ENCODE assay signal across 15 mouse cellular contexts in genomic region chr2:123385622-123386418, GRCm38 (mm10).
DNase-seq lines count a peak whose midpoint lies in the region; ATAC-seq and TF ChIP-seq lines count a peak whose summit lies in the region.
"Had no signal": no experiment of that assay in that cellular context is flagged by ENCODE, and none has a peak within 500 bp of the region (broad histone marks: within the 10 kb centered on the region; RNA-seq: fewer than 3 reads in every experiment).

No protein-coding gene starts in this region.

- peak; percentile 13; the same call in 1 of the 2 replicates for ATAC-seq in forebrain, embryonic 11.5 days (replicated peaks; ENCODE audit: low FRiP score)
- ATAC-seq in forebrain, embryonic 16.5 days, result no peak
- peak; percentile 71; the same call in 1 of the 2 replicates for ATAC-seq in midbrain, embryonic 11.5 days (ENCODE audit: low FRiP score)
- ATAC-seq in midbrain, embryonic 13.5 days, result no peak
- ATAC-seq in hindbrain, postnatal 0 days, result peak; percentile 68
- ATAC-seq: inflammation-experienced regulatory T-cells, adult 6 months had no signal

- H3K27ac ChIP-seq in forebrain, embryonic 11.5 days (ENCODE audit: low read depth, low read length), result no peak overlapping the region
- H3K27ac ChIP-seq in forebrain, embryonic 16.5 days (ENCODE audit: low read length), result no peak overlapping the region
- H3K27ac ChIP-seq in midbrain, embryonic 11.5 days (ENCODE audit: low read depth, low read length), result no peak overlapping the region
- no peak overlapping the region for H3K27ac ChIP-seq in midbrain, embryonic 13.5 days
- peak overlapping the region; percentile 41 for H3K27ac ChIP-seq in hindbrain, postnatal 0 days
- H3K27ac ChIP-seq: heart, embryonic 13.5 days; limb, embryonic 13.5 days; lung, embryonic 15.5 days; neural tube, embryonic 12.5 days had no signal

- no peak for TF ChIP-seq CTCF in hindbrain, postnatal 0 days (IDR thresholded peaks at IDR 0.05; ENCODE audit: low read depth)

- no peaks in the 10 kb centered on the region for H3K36me3 ChIP-seq in forebrain, embryonic 11.5 days (ENCODE audit: control insufficient read depth, insufficient read depth, low read length)
- no peaks in the 10 kb centered on the region for H3K36me3 ChIP-seq in forebrain, embryonic 16.5 days (ENCODE audit: control insufficient read depth, insufficient read depth)
- no peaks in the 10 kb centered on the region for H3K36me3 ChIP-seq in midbrain, embryonic 11.5 days (ENCODE audit: control insufficient read depth, insufficient read depth, low read length)
- no peaks in the 10 kb centered on the region for H3K36me3 ChIP-seq in midbrain, embryonic 13.5 days
- H3K36me3 ChIP-seq in hindbrain, postnatal 0 days (ENCODE audit: insufficient read depth, low read length), result no peaks in the 10 kb centered on the region
- H3K36me3 ChIP-seq: heart, embryonic 13.5 days; limb, embryonic 13.5 days; lung, embryonic 15.5 days; neural tube, embryonic 12.5 days had no signal

- WGBS in forebrain, embryonic 11.5 days, result 59% methylated on average over 6 of the region's 6 CpGs
- WGBS in forebrain, embryonic 16.5 days, result 54% methylated on average over 6 of the region's 6 CpGs
- 51% methylated on average over 6 of the region's 6 CpGs for WGBS in midbrain, embryonic 11.5 days
- whole genome bisulfite sequencing in midbrain, embryonic 13.5 days, result 51% methylated on average over 6 of the region's 6 CpGs
- 43% methylated on average over 6 of the region's 6 CpGs for WGBS in hindbrain, postnatal 0 days

- H3K9me3 ChIP-seq in forebrain, embryonic 11.5 days (ENCODE audit: control insufficient read depth, low read length), result no peaks in the 10 kb centered on the region
- H3K9me3 ChIP-seq in forebrain, embryonic 16.5 days (ENCODE audit: control insufficient read depth, low read length), result no peaks in the 10 kb centered on the region
- H3K9me3 ChIP-seq in midbrain, embryonic 11.5 days (ENCODE audit: control insufficient read depth, low read length), result no peaks in the 10 kb centered on the region
- H3K9me3 ChIP-seq in midbrain, embryonic 13.5 days, result no peaks in the 10 kb centered on the region
- no peaks in the 10 kb centered on the region for H3K9me3 ChIP-seq in hindbrain, postnatal 0 days (ENCODE audit: low read length)
- H3K9me3 ChIP-seq: heart, embryonic 13.5 days; limb, embryonic 13.5 days; lung, embryonic 15.5 days; neural tube, embryonic 12.5 days had no signal

- no peak overlapping the region for H3K4me3 ChIP-seq in forebrain, embryonic 11.5 days (ENCODE audit: low read depth, low read length)
- no peak overlapping the region for H3K4me3 ChIP-seq in forebrain, embryonic 16.5 days (replicated peaks; ENCODE audit: low read length)
- no peak overlapping the region for H3K4me3 ChIP-seq in midbrain, embryonic 11.5 days (ENCODE audit: low read depth, low read length)
- H3K4me3 ChIP-seq in midbrain, embryonic 13.5 days (replicated peaks), result no peak overlapping the region
- no peak overlapping the region for H3K4me3 ChIP-seq in hindbrain, postnatal 0 days (ENCODE audit: low read length)
- H3K4me3 ChIP-seq: heart, embryonic 13.5 days; limb, embryonic 13.5 days; lung, embryonic 15.5 days; neural tube, embryonic 12.5 days had no signal

- intact Hi-C loops in gastrocnemius, postnatal 14 days (cut with DNase I; ENCODE audit: low total_unique reads), result no loop called here

- H3K9ac ChIP-seq in forebrain, embryonic 11.5 days (ENCODE audit: low read length), result no peak overlapping the region
- H3K9ac ChIP-seq in forebrain, embryonic 16.5 days (replicated peaks; ENCODE audit: low read depth, low read length), result no peak overlapping the region
- no peak overlapping the region for H3K9ac ChIP-seq in midbrain, embryonic 11.5 days (ENCODE audit: low read length)
- no peak overlapping the region for H3K9ac ChIP-seq in midbrain, embryonic 13.5 days (replicated peaks)
- H3K9ac ChIP-seq in hindbrain, postnatal 0 days (replicated peaks; ENCODE audit: low read length), result no peak overlapping the region
- H3K9ac ChIP-seq: heart, embryonic 13.5 days; limb, embryonic 13.5 days; lung, embryonic 15.5 days; neural tube, embryonic 12.5 days had no signal

- no peak overlapping the region for H3K4me2 ChIP-seq in forebrain, embryonic 11.5 days (ENCODE audit: low read depth, low read length, severe bottlenecking)
- no peak overlapping the region for H3K4me2 ChIP-seq in forebrain, embryonic 16.5 days (ENCODE audit: low read length)
- H3K4me2 ChIP-seq in midbrain, embryonic 11.5 days, result no peak overlapping the region
- H3K4me2 ChIP-seq in midbrain, embryonic 13.5 days (replicated peaks), result no peak overlapping the region
- no peak overlapping the region for H3K4me2 ChIP-seq in hindbrain, postnatal 0 days (ENCODE audit: low read depth, low read length)
- H3K4me2 ChIP-seq: heart, embryonic 13.5 days; limb, embryonic 13.5 days; lung, embryonic 15.5 days; neural tube, embryonic 12.5 days had no signal

- H3K27me3 ChIP-seq in forebrain, embryonic 11.5 days (ENCODE audit: control insufficient read depth, insufficient read depth, low read length), result no peaks in the 10 kb centered on the region
- no peaks in the 10 kb centered on the region for H3K27me3 ChIP-seq in forebrain, embryonic 16.5 days (replicated peaks; ENCODE audit: control insufficient read depth, insufficient read depth, low read length)
- no peaks in the 10 kb centered on the region for H3K27me3 ChIP-seq in midbrain, embryonic 11.5 days (ENCODE audit: control insufficient read depth, insufficient read depth, low read length)
- H3K27me3 ChIP-seq in midbrain, embryonic 13.5 days, result no peaks in the 10 kb centered on the region
- H3K27me3 ChIP-seq in hindbrain, postnatal 0 days (ENCODE audit: insufficient read depth, low read length), result no peaks in the 10 kb centered on the region
- H3K27me3 ChIP-seq: heart, embryonic 13.5 days; limb, embryonic 13.5 days; lung, embryonic 15.5 days; neural tube, embryonic 12.5 days had no signal

- H3K4me1 ChIP-seq in forebrain, embryonic 11.5 days (replicated peaks; ENCODE audit: control insufficient read depth, insufficient read depth, low read length), result no peaks in the 10 kb centered on the region
- H3K4me1 ChIP-seq in forebrain, embryonic 16.5 days (replicated peaks; ENCODE audit: control insufficient read depth, insufficient read depth, low read length), result no peaks in the 10 kb centered on the region
- H3K4me1 ChIP-seq in midbrain, embryonic 11.5 days (ENCODE audit: control insufficient read depth, insufficient read depth, low read length), result peaks cover 4% of the 10 kb centered on the region; the same call in 1 of the 2 replicates
- 0 out of 2 replicates have a peak, but pooled peaks cover 2% of the 10 kb centered on the region for H3K4me1 ChIP-seq in midbrain, embryonic 13.5 days (replicated peaks)
- no peaks in the 10 kb centered on the region for H3K4me1 ChIP-seq in hindbrain, postnatal 0 days (ENCODE audit: insufficient read depth, low read length)
- H3K4me1 ChIP-seq: limb, embryonic 13.5 days; lung, embryonic 15.5 days; neural tube, embryonic 12.5 days had no signal

- no peak for DNase-seq in forebrain, embryonic 11.5 days (ENCODE audit: low spot score)
- no peak for DNase-seq in midbrain, embryonic 11.5 days (ENCODE audit: low spot score, missing footprints)
- peak; percentile 58 for DNase-seq in ZHBTc4 (ENCODE audit: low read depth, low spot score)
- DNase-seq in hindbrain, postnatal 0 days (ENCODE audit: low spot score), result peak; percentile 58
- DNase-seq in adrenal gland, adult 2 months, result no peak
- DNase-seq in gastrocnemius, postnatal 14 days, result no peak
- DNase-seq: layer of hippocampus, postnatal 36 days; thymus, postnatal 36 days had no signal

Comparison
In these comparisons a context has a peak if more than half of its experiments do, and no peak if none do; other contexts are left out.
1. ATAC-seq: peak in forebrain, embryonic 11.5 days (single experiment), midbrain, embryonic 11.5 days (single experiment) and hindbrain, postnatal 0 days (single experiment); none in forebrain, embryonic 16.5 days (single experiment) and midbrain, embryonic 13.5 days (single experiment).
2. DNase-seq: peak in ZHBTc4 (single experiment) and hindbrain, postnatal 0 days (single experiment); none in forebrain, embryonic 11.5 days (single experiment), midbrain, embryonic 11.5 days (single experiment), adrenal gland, adult 2 months (single experiment) and gastrocnemius, postnatal 14 days (single experiment).